Mouse (Mus musculus) C2C12 (cell line): ENCODE measurements around the gene Nrxn3. TPM values are rescaled to one million over a fixed set of nuclear protein-coding genes. Genes with fewer than 3 reads are reported as not detected.

Experiments
- H3K27me3 ChIP-seq: one replicate; pipeline ENCODE4 v1.6.1; 2011; ENCODE audit not compliant: control insufficient read depth, insufficient read depth, insufficient read length
- H3K36me3 ChIP-seq: one replicate; pipeline ENCODE4 v1.6.1; 2011; ENCODE audit not compliant: control insufficient read depth, insufficient read depth
- H3K4me3 ChIP-seq: one replicate; pipeline ENCODE4 v1.5.1; 2011; ENCODE audit warnings: mild to moderate bottlenecking, control low read depth; ENCODE audit not compliant: poor library complexity, insufficient read depth, severe bottlenecking
- H3K79me2 ChIP-seq: one replicate; pipeline ENCODE4 v1.6.1; 2011; ENCODE audit not compliant: control insufficient read depth, insufficient read depth
- H3K79me3 ChIP-seq: one replicate; pipeline ENCODE4 v1.6.1; 2011; ENCODE audit warnings: low read depth, control low read depth
- H3ac ChIP-seq: one replicate; pipeline ENCODE3; 2011; ENCODE audit warnings: low read depth; ENCODE audit not compliant: control insufficient read depth, insufficient read length
- CEBPB ChIP-seq: IDR thresholded peaks from one replicate; pipeline ENCODE4 v1.6.1; 2011; ENCODE audit warnings: low read depth, mild to moderate bottlenecking, control low read depth, moderate library complexity
- CTCF ChIP-seq: IDR thresholded peaks from one replicate; pipeline ENCODE4 v1.5.1; 2011; ENCODE audit not compliant: control insufficient read depth, insufficient read depth, insufficient read length
- FOSL1 ChIP-seq: IDR thresholded peaks from one replicate; pipeline ENCODE4 v1.8.0; 2011; ENCODE audit warnings: mild to moderate bottlenecking, low read length; ENCODE audit not compliant: poor library complexity, insufficient read depth, severe bottlenecking
- MAX ChIP-seq: IDR thresholded peaks from one replicate; pipeline ENCODE4 v1.6.1; 2011; ENCODE audit warnings: mild to moderate bottlenecking, control low read depth
- MYOD1 ChIP-seq: IDR thresholded peaks from one replicate; pipeline ENCODE4 v1.6.1; 2011; ENCODE audit warnings: low read depth; ENCODE audit not compliant: control insufficient read depth, insufficient read length
- MYOG ChIP-seq: IDR thresholded peaks from one replicate; pipeline ENCODE4 v1.6.1; 2011; ENCODE audit not compliant: control insufficient read depth, insufficient read length; ENCODE audit errors: extremely low read depth
- USF1 ChIP-seq: IDR thresholded peaks from one replicate; pipeline ENCODE4 v1.6.1; 2011; ENCODE audit warnings: low read depth, mild to moderate bottlenecking, control low read depth, moderate library complexity
- polyA plus RNA-seq: library from polyadenylated mRNA; unstranded; fragments of >200 nt; fragmentation: generic; extraction: Trizol; gene quantifications from one replicate; pipeline ENCODE4 v1.2.1, GENCODE M21; 2012; ENCODE audit warnings: missing spikeins

The Nrxn3 gene
- polyA plus RNA-seq, 1 experiment: 0.01 TPM

DNA sequence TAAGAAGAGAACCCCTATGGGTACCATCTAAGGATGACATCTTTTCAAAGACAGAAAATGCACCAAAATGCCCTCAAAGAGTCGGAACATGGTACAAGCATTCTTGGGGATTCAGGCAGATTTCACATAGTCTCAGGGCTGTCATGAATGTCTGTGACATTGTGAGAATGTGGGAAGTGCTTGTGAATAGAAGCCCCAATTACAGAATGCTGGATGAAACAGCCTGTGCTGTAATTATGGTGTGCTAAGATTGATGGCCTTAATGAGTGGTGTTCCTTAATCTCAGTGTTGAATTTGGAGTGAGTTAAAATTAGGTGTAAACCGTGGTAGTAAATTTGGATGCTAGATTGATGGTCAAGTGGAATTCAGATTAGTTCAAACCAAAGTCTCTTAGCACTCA is 1287.6 kb downstream of the Nrxn3 start:
- no peak for TF ChIP-seq CEBPB
- no peak for TF ChIP-seq USF1
- no peak for TF ChIP-seq FOSL1
- TF ChIP-seq MYOD1: no peak
- TF ChIP-seq CTCF: no peak
- no peak for TF ChIP-seq MYOG
- TF ChIP-seq MAX: no peak
- no peak overlapping the region for H3K4me3 ChIP-seq
- H3K79me3 ChIP-seq: no peaks in the 10 kb centered on the region

GRCm38 (mm10) chr12:90013958-90014357 is 1291.3 kb downstream of the Nrxn3 start:
- TF ChIP-seq CTCF (no peak), MAX (no peak), CEBPB (no peak), MYOD1 (no peak), FOSL1 (no peak), MYOG (no peak), USF1 (no peak)
- Histone ChIP-seq H3K79me2 (no peaks in the 10 kb centered on the region), H3K36me3 (no peaks in the 10 kb centered on the region), H3K4me3 (no peak overlapping the region), H3ac (no peak overlapping the region), H3K79me3 (no peaks in the 10 kb centered on the region), H3K27me3 (no peaks in the 10 kb centered on the region)

More for the DNA sequence above, 1287.6 kb downstream of the Nrxn3 start:
- Histone ChIP-seq H3ac (no peak overlapping the region), H3K36me3 (no peaks in the 10 kb centered on the region), H3K79me2 (no peaks in the 10 kb centered on the region), H3K27me3 (no peaks in the 10 kb centered on the region)

DNA sequence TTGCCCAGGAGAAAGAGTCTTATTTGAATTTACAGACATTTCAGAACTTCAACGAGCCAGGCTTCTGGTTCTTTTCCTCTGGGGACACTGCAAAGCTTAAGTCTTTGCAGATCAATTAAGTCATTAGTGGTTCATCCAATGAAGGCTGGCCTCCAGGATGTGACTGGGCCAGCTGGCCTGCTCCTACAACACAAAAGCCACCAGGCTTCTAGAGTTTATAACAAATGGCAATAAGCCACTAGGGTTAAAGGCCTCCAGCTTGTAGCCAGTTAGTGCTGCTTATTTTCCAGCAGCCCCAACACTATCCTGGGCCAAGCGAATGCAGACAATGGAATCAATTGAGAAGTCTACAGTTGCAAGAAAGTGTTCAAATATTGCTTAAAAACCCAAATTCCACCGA is 1304.3 kb downstream of the Nrxn3 start:
- H3K79me3 ChIP-seq: no peaks in the 10 kb centered on the region
- no peaks in the 10 kb centered on the region for H3K36me3 ChIP-seq
- no peaks in the 10 kb centered on the region for H3K79me2 ChIP-seq
- H3ac ChIP-seq: no peak overlapping the region
- H3K27me3 ChIP-seq: no peaks in the 10 kb centered on the region
- H3K4me3 ChIP-seq: no peak overlapping the region
- TF ChIP-seq USF1 (no peak), CTCF (no peak), CEBPB (no peak), FOSL1 (no peak), MYOD1 (no peak), MYOG (no peak), MAX (no peak)

DNA sequence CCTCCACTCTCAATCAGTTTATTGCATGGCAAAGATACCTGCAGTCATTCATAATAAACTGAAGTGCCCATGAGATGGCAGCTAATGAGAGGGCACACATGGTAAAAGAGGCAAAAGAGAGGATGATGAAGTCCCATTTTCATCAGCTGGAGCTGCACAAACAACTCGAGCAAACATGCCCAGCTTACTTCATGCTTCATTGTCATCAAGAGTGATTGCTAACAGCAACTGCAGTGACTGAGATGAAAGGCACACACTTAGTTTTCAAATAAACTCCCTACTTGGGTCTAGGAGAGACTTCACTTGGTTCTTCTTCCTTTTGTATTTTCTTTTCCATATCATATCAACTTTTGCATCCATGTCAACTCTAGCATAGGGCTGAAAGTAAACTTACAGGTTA is 1318.4 kb downstream of the Nrxn3 start:
- H3K79me2 ChIP-seq: no peaks in the 10 kb centered on the region
- H3K79me3 ChIP-seq: no peaks in the 10 kb centered on the region
- no peaks in the 10 kb centered on the region for H3K36me3 ChIP-seq
- no peak overlapping the region for H3K4me3 ChIP-seq
- TF ChIP-seq CTCF (no peak), FOSL1 (no peak), MAX (no peak), MYOD1 (no peak), USF1 (no peak), CEBPB (no peak), MYOG (no peak)
- no peak overlapping the region for H3ac ChIP-seq
- no peaks in the 10 kb centered on the region for H3K27me3 ChIP-seq

- no peaks in the 10 kb centered on the region for H3K36me3 ChIP-seq
- no peak for TF ChIP-seq MYOG
- TF ChIP-seq FOSL1: no peak
- TF ChIP-seq CTCF: no peak
- TF ChIP-seq CEBPB: no peak
- no peak for TF ChIP-seq MAX
- no peak for TF ChIP-seq MYOD1
- TF ChIP-seq USF1: no peak
- no peaks in the 10 kb centered on the region for H3K79me3 ChIP-seq
- no peak overlapping the region for H3ac ChIP-seq
- H3K27me3 ChIP-seq: no peaks in the 10 kb centered on the region
- no peaks in the 10 kb centered on the region for H3K79me2 ChIP-seq
- no peak overlapping the region for H3K4me3 ChIP-seq
Measured at GRCm38 (mm10) chr12:90056256-90056655, 1333.6 kb downstream of the Nrxn3 start.

DNA sequence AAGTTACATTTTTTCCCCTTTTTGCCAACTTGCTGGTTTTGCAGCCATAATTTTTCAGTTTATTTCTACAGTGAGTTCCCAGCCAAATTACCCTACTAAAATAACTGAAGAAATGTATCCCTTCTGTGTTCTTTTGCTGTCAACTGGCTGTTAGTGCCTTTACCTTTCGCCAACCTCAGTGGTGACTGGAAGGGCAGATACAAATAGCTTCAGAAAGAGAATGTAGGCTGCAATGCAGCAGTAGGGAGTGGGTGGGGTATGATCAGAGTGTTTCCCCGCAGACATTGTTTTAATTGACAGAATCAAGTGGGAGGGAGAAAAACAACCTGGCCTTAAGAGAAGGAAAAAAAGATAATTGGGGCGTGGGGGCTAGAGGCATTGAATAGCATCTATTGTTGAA is 1337.1 kb downstream of the Nrxn3 start:
- H3ac ChIP-seq: no peak overlapping the region
- H3K79me2 ChIP-seq: no peaks in the 10 kb centered on the region
- TF ChIP-seq MYOG (no peak), MAX (no peak), FOSL1 (no peak), MYOD1 (no peak), USF1 (no peak), CEBPB (no peak), CTCF (no peak)
- no peaks in the 10 kb centered on the region for H3K79me3 ChIP-seq
- H3K36me3 ChIP-seq: no peaks in the 10 kb centered on the region
- no peak overlapping the region for H3K4me3 ChIP-seq
- H3K27me3 ChIP-seq: no peaks in the 10 kb centered on the region
